Mouse (Mus musculus): Measurements from ENCODE around the gene Pde1c.

DNA sequence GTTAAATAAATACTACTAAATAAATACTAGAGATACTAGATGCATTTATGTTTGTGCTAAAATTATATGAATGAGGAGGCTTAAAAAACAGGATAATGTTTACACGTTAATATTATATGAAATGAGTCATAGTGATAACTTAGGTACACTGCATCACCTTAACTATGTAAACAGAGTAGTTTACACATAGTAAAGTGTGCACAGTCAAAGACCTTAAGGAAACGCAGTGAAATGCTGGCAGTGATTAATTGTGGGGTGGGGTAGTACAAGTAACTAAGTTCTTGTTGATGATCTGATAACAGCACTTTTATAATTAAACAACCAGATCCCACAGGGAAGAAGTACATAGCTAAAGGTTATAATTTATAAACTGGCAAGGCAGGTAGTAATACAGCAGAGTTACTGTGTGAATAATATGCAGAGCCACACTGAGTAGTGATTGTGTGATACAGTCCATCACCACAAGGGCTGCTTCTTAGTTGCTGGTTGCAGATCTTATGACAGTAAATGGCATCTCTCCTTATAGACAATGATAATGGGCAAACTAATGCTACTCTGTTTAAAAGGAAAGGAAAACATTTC, 469.3 kb downstream of the Pde1c start:
- no peak for TF ChIP-seq CHD2 (IDR thresholded peaks at IDR 0.05; ENCODE audit: low read depth, low read length)
- TF ChIP-seq ZNF384 (IDR thresholded peaks at IDR 0.05; ENCODE audit: low read depth, low read length), result no peak
- no peak for TF ChIP-seq MAFK (IDR thresholded peaks at IDR 0.05; ENCODE audit: insufficient read depth, low read depth, low read length)
- TF ChIP-seq ZC3H11A (IDR thresholded peaks at IDR 0.05; ENCODE audit: borderline replicate concordance, low read depth, low read length), result no peak

Measured in ES-E14 (cell line).